Mouse (Mus musculus) liver, postnatal 0 days (tissue): ENCODE results near the gene Atp6v1d. TPM values are rescaled to one million over a fixed set of nuclear protein-coding genes. Genes with fewer than 3 reads are reported as not detected.

Experiments
- ATAC-seq: fragments of 200-750 bp; cut with Nextera tagmentation; 2 replicates; pipeline ENCODE4 v1.8.0; 2017; ENCODE audit warnings: mild to moderate bottlenecking, moderate library complexity
- DNase-seq: peaks from one replicate; pipeline ENCODE4 v3.0.0-alpha.2; 2016
- H3K27ac ChIP-seq: fragments of 300-500 bp; sonication (generic); 2 replicates; pipeline ENCODE4 v1.5.1; 2014; ENCODE audit warnings: antibody characterized with exemption, moderate library complexity, mild to moderate bottlenecking, low read depth
- H3K27me3 ChIP-seq: fragments of 300-500 bp; sonication (generic); 2 replicates; pipeline ENCODE4 v1.6.1; 2014; ENCODE audit warnings: low read length, control low read depth, mixed read lengths; ENCODE audit not compliant: insufficient read depth
- H3K36me3 ChIP-seq: fragments of 300-500 bp; sonication (generic); replicated peaks from 2 replicates; pipeline ENCODE4 v1.6.1; 2014; ENCODE audit warnings: mild to moderate bottlenecking, control low read depth, low read length, moderate library complexity, mixed read lengths; ENCODE audit not compliant: insufficient read depth
- H3K4me1 ChIP-seq: fragments of 300-500 bp; sonication (generic); 2 replicates; pipeline ENCODE4 v1.6.1; 2014; ENCODE audit warnings: antibody characterized with exemption, mild to moderate bottlenecking, control low read depth; ENCODE audit not compliant: insufficient read depth
- H3K4me2 ChIP-seq: fragments of 300-500 bp; sonication (generic); 2 replicates; pipeline ENCODE4 v1.6.1; 2014; ENCODE audit warnings: low read depth, mild to moderate bottlenecking, low read length, moderate library complexity, mixed read lengths
- H3K4me3 ChIP-seq: fragments of 300-500 bp; sonication (generic); 2 replicates; pipeline ENCODE4 v1.5.1; 2014; ENCODE audit warnings: low read depth, low read length
- H3K9ac ChIP-seq: fragments of 300-500 bp; sonication (generic); replicated peaks from 2 replicates; pipeline ENCODE4 v1.6.1; 2014; ENCODE audit warnings: mild to moderate bottlenecking, moderate library complexity
- H3K9me3 ChIP-seq: fragments of 300-500 bp; sonication (generic); 2 replicates; pipeline ENCODE4 v1.6.1; 2016; ENCODE audit warnings: mild to moderate bottlenecking, control low read depth, low read length, mixed read lengths
- CTCF ChIP-seq: sonication (generic); IDR thresholded peaks from 2 replicates; pipeline ENCODE4 v1.5.1; 2016; ENCODE audit warnings: antibody characterized with exemption, low read depth
- EP300 ChIP-seq: IDR thresholded peaks from 2 replicates; pipeline ENCODE4 v1.6.1; 2016; ENCODE audit warnings: antibody characterized with exemption, low read depth, mild to moderate bottlenecking
- WGBS: fragments of 180-500 bp; shearing (Covaris S2); extraction: QIAGEN DNeasy Blood & Tissue Kit; methylation state at CpG from one replicate; pipeline ENCODE4 v1.1.7; 2014; ENCODE audit not compliant: insufficient replicate concordance; 5-methylcytosine and 5-hydroxymethylcytosine counted together
- polyA plus RNA-seq: library from polyadenylated mRNA; unstranded; fragments of >200 nt; fragmentation: Nextera tagmentation; extraction: Ambion mirVana; gene quantifications from 2 replicates; pipeline ENCODE4 v1.2.1, GENCODE M21; 2015

Gene Atp6v1d
- polyA plus RNA-seq, 1 experiment from 2014 or later, result 36.1 TPM

- TF ChIP-seq CTCF, result peak; percentile 74
- TF ChIP-seq EP300, result no peak
- Histone ChIP-seq H3K27ac (no peak overlapping the region), H3K27me3 (no peaks in the 10 kb centered on the region), H3K4me2 (no peak overlapping the region), H3K4me1 (peaks cover 15% of the 10 kb centered on the region), H3K9ac (no peak overlapping the region), H3K9me3 (no peaks in the 10 kb centered on the region), H3K4me3 (no peak overlapping the region), H3K36me3 (peaks cover 31% of the 10 kb centered on the region)
- DNase-seq (peak; percentile 59), ATAC-seq (no peak)
- 89% methylated on average over 1 of the region's 1 CpGs for WGBS
Observed at GRCm38 (mm10) chr12:78865434-78865833, 4.0 kb upstream of the Atp6v1d start.

GRCm38 (mm10) chr12:78862254-78862730 is 854 bp upstream of the Atp6v1d start:
- under 1% methylated on average over 22 of the region's 22 CpGs for WGBS
- Histone ChIP-seq H3K4me3 (peak overlapping the region; percentile 95), H3K27ac (peak overlapping the region; percentile 91), H3K9ac (peak overlapping the region; percentile 91), H3K4me2 (peak overlapping the region; percentile 89), H3K9me3 (no peaks in the 10 kb centered on the region), H3K27me3 (no peaks in the 10 kb centered on the region), H3K4me1 (peaks cover 25% of the 10 kb centered on the region), H3K36me3 (peaks cover 7% of the 10 kb centered on the region)
- ATAC-seq (peak; percentile 36), DNase-seq (no peak)
- TF ChIP-seq EP300, result no peak
- no peak for TF ChIP-seq CTCF

- under 1% methylated on average over 30 of the region's 30 CpGs for WGBS
- Histone ChIP-seq H3K27ac (peak overlapping the region; percentile 91), H3K4me2 (peak overlapping the region; percentile 89), H3K9me3 (no peaks in the 10 kb centered on the region), H3K9ac (peak overlapping the region; percentile 77), H3K27me3 (no peaks in the 10 kb centered on the region), H3K4me1 (peaks cover 25% of the 10 kb centered on the region), H3K36me3 (0 out of 2 replicates have a peak, but pooled peaks cover 8% of the 10 kb centered on the region), H3K4me3 (peak overlapping the region; percentile 95)
- TF ChIP-seq EP300 (no peak), CTCF (no peak)
- ATAC-seq (peak; percentile 12; the same call in 1 of the 2 replicates), DNase-seq (peak; percentile 59)
Observed at GRCm38 (mm10) chr12:78860921-78861495, 430 bp downstream of the Atp6v1d start.

GRCm38 (mm10) chr12:78848246-78848645 is 13.2 kb downstream of the Atp6v1d start:
- no peak overlapping the region for H3K4me3 ChIP-seq
- no peak overlapping the region for H3K9ac ChIP-seq
- TF ChIP-seq EP300 (no peak), CTCF (no peak)
- DNase-seq (no peak), ATAC-seq (no peak)
- H3K9me3 ChIP-seq, result no peaks in the 10 kb centered on the region
- H3K4me1 ChIP-seq, result no peaks in the 10 kb centered on the region
- H3K27ac ChIP-seq, result no peak overlapping the region
- no peak overlapping the region for H3K4me2 ChIP-seq
- H3K36me3 ChIP-seq, result peaks cover 42% of the 10 kb centered on the region
- WGBS, result 88% methylated on average over 4 of the region's 4 CpGs
- H3K27me3 ChIP-seq, result no peaks in the 10 kb centered on the region

- Histone ChIP-seq H3K36me3 (peaks cover 57% of the 10 kb centered on the region), H3K4me1 (no peaks in the 10 kb centered on the region), H3K9ac (no peak overlapping the region), H3K9me3 (no peaks in the 10 kb centered on the region), H3K4me3 (no peak overlapping the region), H3K27ac (no peak overlapping the region), H3K27me3 (no peaks in the 10 kb centered on the region), H3K4me2 (no peak overlapping the region)
- DNase-seq (no peak), ATAC-seq (no peak)
- WGBS, result 87% methylated on average over 1 of the region's 1 CpGs
- TF ChIP-seq CTCF, result no peak
- no peak for TF ChIP-seq EP300
Observed at GRCm38 (mm10) chr12:78842429-78842828, 19.0 kb downstream of the Atp6v1d start.

GRCm38 (mm10) chr12:78839906-78840305 is 21.5 kb downstream of the Atp6v1d start:
- Histone ChIP-seq H3K36me3 (peaks cover 65% of the 10 kb centered on the region), H3K4me1 (no peaks in the 10 kb centered on the region), H3K4me3 (no peak overlapping the region), H3K9ac (no peak overlapping the region), H3K9me3 (no peaks in the 10 kb centered on the region), H3K27me3 (no peaks in the 10 kb centered on the region), H3K27ac (no peak overlapping the region), H3K4me2 (no peak overlapping the region)
- DNase-seq (no peak), ATAC-seq (no peak)
- 77% methylated on average over 4 of the region's 4 CpGs for WGBS
- TF ChIP-seq EP300 (no peak), CTCF (no peak)
